Mouse (Mus musculus): Measurements from ENCODE around the gene Pigq. TPM values are rescaled to one million over a fixed set of nuclear protein-coding genes. Genes with fewer than 3 reads are reported as not detected.

Gene Pigq
- polyA plus RNA-seq, 1 experiment = 46.3 TPM

GRCm38 (mm10) chr17:25951803-25952623 is 7.3 kb upstream of the Pigq start, which contains the start of gene A930017K11Rik:
Gene A930017K11Rik, minus strand, starts transcription at chr17:25952565.
- Histone ChIP-seq H3K4me3 (no peak within 1 kb of the TSS), H3K79me2 (ENCODE audit: control insufficient read depth, insufficient read depth) (no peaks in the 10 kb centered on the region), H3ac (ENCODE audit: control insufficient read depth, insufficient read length) (no peak within 1 kb of the TSS), H3K36me3 (ENCODE audit: control insufficient read depth, insufficient read depth) (no peaks in the 10 kb centered on the region), H3K27me3 (ENCODE audit: control insufficient read depth, insufficient read depth, insufficient read length) (peaks cover 47% of the 10 kb centered on the region), H3K4me2 (ENCODE audit: low read depth) (peak within 1 kb of the TSS; percentile 36)
- TF ChIP-seq E2F4 (IDR thresholded peaks at IDR 0.05; ENCODE audit: insufficient read depth) (no peak), USF1 (IDR thresholded peaks at IDR 0.05; ENCODE audit: low read depth) (no peak), REST (IDR thresholded peaks at IDR 0.05; ENCODE audit: insufficient read depth, insufficient read length) (no peak), TCF12 (IDR thresholded peaks at IDR 0.05; ENCODE audit: insufficient read depth, poor library complexity, severe bottlenecking) (no peak), MYOG (IDR thresholded peaks at IDR 0.05; ENCODE audit: control insufficient read depth in 1 of 3, insufficient read depth in 1 of 3, insufficient read length in 2 of 3, low read depth in 2 of 3) (no peak), CEBPB (IDR thresholded peaks at IDR 0.05; ENCODE audit: insufficient read depth, poor library complexity, severe bottlenecking) (no peak), POLR2AphosphoS2 (IDR thresholded peaks at IDR 0.05; ENCODE audit: insufficient read length, low read depth) (no peak), MYOD1 (IDR thresholded peaks at IDR 0.05; ENCODE audit: control insufficient read depth in 1 of 3, insufficient read length in 2 of 3, low read depth in 2 of 3) (no peak), MAX (IDR thresholded peaks at IDR 0.05; ENCODE audit: low read depth) (no peak), SRF (IDR thresholded peaks at IDR 0.05; ENCODE audit: control insufficient read depth, insufficient read length, low read depth) (no peak), POLR2A (IDR thresholded peaks at IDR 0.05; ENCODE audit: insufficient read length, low read depth) (no peak), TCF3 (IDR thresholded peaks at IDR 0.05; ENCODE audit: insufficient read length, low read depth) (no peak)

GRCm38 (mm10) chr17:25951225-25951802 is 6.6 kb upstream of the Pigq start:
- Histone ChIP-seq H3K4me2 (ENCODE audit: low read depth) (peak overlapping the region; percentile 36), H3ac (ENCODE audit: control insufficient read depth, insufficient read length) (no peak overlapping the region), H3K79me2 (ENCODE audit: control insufficient read depth, insufficient read depth) (no peaks in the 10 kb centered on the region), H3K4me3 (no peak overlapping the region), H3K36me3 (ENCODE audit: control insufficient read depth, insufficient read depth) (no peaks in the 10 kb centered on the region), H3K27me3 (ENCODE audit: control insufficient read depth, insufficient read depth, insufficient read length) (peaks cover 53% of the 10 kb centered on the region)
- TF ChIP-seq MYOD1 (IDR thresholded peaks at IDR 0.05; ENCODE audit: control insufficient read depth in 1 of 3, insufficient read length in 2 of 3, low read depth in 2 of 3) (no peak), CEBPB (IDR thresholded peaks at IDR 0.05; ENCODE audit: insufficient read depth, poor library complexity, severe bottlenecking) (no peak), TCF3 (IDR thresholded peaks at IDR 0.05; ENCODE audit: insufficient read length, low read depth) (no peak), USF1 (IDR thresholded peaks at IDR 0.05; ENCODE audit: low read depth) (no peak), MAX (IDR thresholded peaks at IDR 0.05; ENCODE audit: low read depth) (no peak), POLR2A (IDR thresholded peaks at IDR 0.05; ENCODE audit: insufficient read length, low read depth) (no peak), E2F4 (IDR thresholded peaks at IDR 0.05; ENCODE audit: insufficient read depth) (no peak), TCF12 (IDR thresholded peaks at IDR 0.05; ENCODE audit: insufficient read depth, poor library complexity, severe bottlenecking) (no peak), REST (IDR thresholded peaks at IDR 0.05; ENCODE audit: insufficient read depth, insufficient read length) (no peak), POLR2AphosphoS2 (IDR thresholded peaks at IDR 0.05; ENCODE audit: insufficient read length, low read depth) (no peak), MYOG (IDR thresholded peaks at IDR 0.05; ENCODE audit: control insufficient read depth in 1 of 3, insufficient read depth in 1 of 3, insufficient read length in 2 of 3, low read depth in 2 of 3) (no peak)

- Histone ChIP-seq H3K4me3 (no peak overlapping the region), H3K79me2 (ENCODE audit: control insufficient read depth, insufficient read depth) (no peaks in the 10 kb centered on the region), H3K27me3 (ENCODE audit: control insufficient read depth, insufficient read depth, insufficient read length) (peaks cover 58% of the 10 kb centered on the region), H3ac (ENCODE audit: control insufficient read depth, insufficient read length) (no peak overlapping the region), H3K36me3 (ENCODE audit: control insufficient read depth, insufficient read depth) (no peaks in the 10 kb centered on the region), H3K4me2 (ENCODE audit: low read depth) (no peak overlapping the region)
- TF ChIP-seq MYOD1 (IDR thresholded peaks at IDR 0.05; ENCODE audit: control insufficient read depth in 1 of 3, insufficient read length in 2 of 3, low read depth in 2 of 3) = no peak
Measured at GRCm38 (mm10) chr17:25950706-25951105, 6.0 kb upstream of the Pigq start.

- H3K4me3 ChIP-seq = no peak overlapping the region
- H3ac ChIP-seq (ENCODE audit: control insufficient read depth, insufficient read length) = no peak overlapping the region
- H3K27me3 ChIP-seq (ENCODE audit: control insufficient read depth, insufficient read depth, insufficient read length) = peaks cover 58% of the 10 kb centered on the region
- TF ChIP-seq USF1 (IDR thresholded peaks at IDR 0.05; ENCODE audit: low read depth) = no peak
- no peak for TF ChIP-seq MYOD1 (IDR thresholded peaks at IDR 0.05; ENCODE audit: control insufficient read depth in 1 of 3, insufficient read length in 2 of 3, low read depth in 2 of 3)
- no peak for TF ChIP-seq MAX (IDR thresholded peaks at IDR 0.05; ENCODE audit: low read depth)
- TF ChIP-seq TCF12 (IDR thresholded peaks at IDR 0.05; ENCODE audit: insufficient read depth, poor library complexity, severe bottlenecking) = no peak
- no peak for TF ChIP-seq MYOG (IDR thresholded peaks at IDR 0.05; ENCODE audit: control insufficient read depth in 1 of 3, insufficient read depth in 1 of 3, insufficient read length in 2 of 3, low read depth in 2 of 3)
- TF ChIP-seq CEBPB (IDR thresholded peaks at IDR 0.05; ENCODE audit: insufficient read depth, poor library complexity, severe bottlenecking) = no peak
- no peak for TF ChIP-seq REST (IDR thresholded peaks at IDR 0.05; ENCODE audit: insufficient read depth, insufficient read length)
- no peak for TF ChIP-seq TCF3 (IDR thresholded peaks at IDR 0.05; ENCODE audit: insufficient read length, low read depth)
- TF ChIP-seq SRF (IDR thresholded peaks at IDR 0.05; ENCODE audit: control insufficient read depth, insufficient read length, low read depth) = no peak
- TF ChIP-seq POLR2A (IDR thresholded peaks at IDR 0.05; ENCODE audit: insufficient read length, low read depth) = no peak
- no peak for TF ChIP-seq POLR2AphosphoS2 (IDR thresholded peaks at IDR 0.05; ENCODE audit: insufficient read length, low read depth)
- no peak for TF ChIP-seq E2F4 (IDR thresholded peaks at IDR 0.05; ENCODE audit: insufficient read depth)
- no peaks in the 10 kb centered on the region for H3K79me2 ChIP-seq (ENCODE audit: control insufficient read depth, insufficient read depth)
- no peaks in the 10 kb centered on the region for H3K36me3 ChIP-seq (ENCODE audit: control insufficient read depth, insufficient read depth)
- H3K4me2 ChIP-seq (ENCODE audit: low read depth) = no peak overlapping the region
Measured at GRCm38 (mm10) chr17:25949981-25950380, 5.2 kb upstream of the Pigq start.

Data from myocyte (in vitro differentiated cells).